Mouse (Mus musculus) gastrocnemius, adult 18-20 months (tissue): ENCODE data around the gene Cdh26. TPM values are rescaled to one million over a fixed set of nuclear protein-coding genes. Genes with fewer than 3 reads are reported as not detected.

ENCODE experiments used
- DNase-seq: peaks from one replicate; pipeline ENCODE4 v3.0.0; 2021; ENCODE audit warnings: low spot score
- long read RNA-seq, 2 experiments: library from polyadenylated mRNA; stranded (forward); transcript quantifications; one replicate each; pipeline ENCODE4 v2.0.0; 2021
- total RNA-seq, 2 experiments: library from RNA; stranded (reverse); gene quantifications; 2 replicates each; pipeline ENCODE4 v1.2.3; 2021

Cdh26 gene
- not detected for total RNA-seq
- long read RNA-seq, experiment 1 = 0 reads
- long read RNA-seq, experiment 2 = 0 reads

- no peak for DNase-seq
These were observed at the start of gene Cdh26 for GRCm38 (mm10) chr2:178430231-178430630. Gene Cdh26, plus strand, starts transcription at chr2:178430531.

- DNase-seq = no peak
These were observed 23.1 kb upstream of the Cdh26 start, which contains the start of gene Sycp2 for GRCm38 (mm10) chr2:178407053-178407815. Gene Sycp2, minus strand, starts transcription at chr2:178407685.

- no peak for DNase-seq
These were observed 21.3 kb upstream of the Cdh26 start for GRCm38 (mm10) chr2:178409024-178409423.

GRCm38 (mm10) chr2:178410286-178410685, 20.0 kb upstream of the Cdh26 start:
- DNase-seq = peak; percentile 17

GRCm38 (mm10) chr2:178412598-178412997, 17.7 kb upstream of the Cdh26 start:
- DNase-seq = peak; percentile 81

- no peak for DNase-seq
These were observed 17.2 kb upstream of the Cdh26 start for GRCm38 (mm10) chr2:178413081-178413480.

- DNase-seq = peak; percentile 4
These were observed 16.7 kb upstream of the Cdh26 start for GRCm38 (mm10) chr2:178413481-178414260.

- peak; percentile 41 for DNase-seq
These were observed 15.8 kb upstream of the Cdh26 start, which contains the start of the genes Ppp1r3d and Fam217b for GRCm38 (mm10) chr2:178414261-178415149. Gene Ppp1r3d, minus strand, starts transcription at chr2:178414472. Gene Fam217b, plus strand, starts transcription at chr2:178414524.

GRCm38 (mm10) chr2:178415150-178415448, 15.2 kb upstream of the Cdh26 start:
- no peak for DNase-seq

GRCm38 (mm10) chr2:178416427-178416826, 13.9 kb upstream of the Cdh26 start:
- no peak for DNase-seq

- DNase-seq = no peak
These were observed 13.4 kb upstream of the Cdh26 start for GRCm38 (mm10) chr2:178416970-178417369.

- DNase-seq = no peak
These were observed 9.8 kb upstream of the Cdh26 start for GRCm38 (mm10) chr2:178420576-178420975.

GRCm38 (mm10) chr2:178421603-178422002, 8.7 kb upstream of the Cdh26 start:
- DNase-seq = no peak

- DNase-seq = no peak
These were observed 8.1 kb upstream of the Cdh26 start for GRCm38 (mm10) chr2:178422186-178422585.

- DNase-seq = no peak
These were observed 7.1 kb upstream of the Cdh26 start for GRCm38 (mm10) chr2:178423223-178423622.

GRCm38 (mm10) chr2:178426229-178426628, 4.1 kb upstream of the Cdh26 start:
- no peak for DNase-seq

GRCm38 (mm10) chr2:178427181-178427580, 3.1 kb upstream of the Cdh26 start:
- DNase-seq = no peak

- no peak for DNase-seq
These were observed 2.1 kb upstream of the Cdh26 start for GRCm38 (mm10) chr2:178428183-178428582.

- DNase-seq = no peak
These were observed 1.7 kb upstream of the Cdh26 start for GRCm38 (mm10) chr2:178428676-178429075.

- no peak for DNase-seq
These were observed 905 bp upstream of the Cdh26 start for GRCm38 (mm10) chr2:178429426-178429825.

GRCm38 (mm10) chr2:178433495-178433894, 3.2 kb downstream of the Cdh26 start:
- no peak for DNase-seq

- no peak for DNase-seq
These were observed 3.6 kb downstream of the Cdh26 start for GRCm38 (mm10) chr2:178433903-178434302.
